Mouse (Mus musculus): Measurements from ENCODE around the gene Gpr183.

Gpr183 gene

GRCm38 (mm10) chr14:121936856-121937255 lies 28.1 kb downstream of the Gpr183 start:
- in situ Hi-C loops (cut with MboI; ENCODE audit: unreplicated experiment in 2 of 2): loop anchor here in 1 of 2 experiments (5.0 to 10.0 kb wide), 2 partner anchors 50 to 188 kb away; no protein-coding TSS in a partner anchor

- in situ Hi-C loops (cut with MboI; ENCODE audit: unreplicated experiment in 2 of 2): loop anchor here in 1 of 2 experiments (5.0 to 10.0 kb wide), 2 partner anchors 51 to 188 kb away; no protein-coding TSS in a partner anchor
Measured at GRCm38 (mm10) chr14:121936356-121936755, 28.6 kb downstream of the Gpr183 start.

DNA sequence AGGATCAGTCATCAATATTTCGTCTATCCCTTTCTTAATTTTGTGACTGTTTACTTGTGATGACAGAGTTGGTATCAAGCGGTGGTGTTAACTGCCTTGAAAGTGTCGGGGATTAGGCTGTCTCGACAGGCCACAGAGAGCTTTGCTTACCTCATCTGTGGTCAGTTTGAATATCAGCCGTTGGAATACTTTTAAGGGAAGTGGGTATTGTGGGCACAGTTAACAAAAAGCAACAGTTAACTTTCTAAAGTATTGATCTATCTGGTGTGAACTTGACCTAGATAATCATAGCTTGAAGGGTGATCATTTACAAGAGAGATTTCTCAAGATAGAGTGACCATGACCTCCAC lies 30.4 kb downstream of the Gpr183 start:
- in situ Hi-C loops (cut with MboI; ENCODE audit: unreplicated experiment in 2 of 2): loop anchor here (5.0 to 10.0 kb wide), 2 partner anchors 128 to 190 kb away; no protein-coding TSS in a partner anchor

DNA sequence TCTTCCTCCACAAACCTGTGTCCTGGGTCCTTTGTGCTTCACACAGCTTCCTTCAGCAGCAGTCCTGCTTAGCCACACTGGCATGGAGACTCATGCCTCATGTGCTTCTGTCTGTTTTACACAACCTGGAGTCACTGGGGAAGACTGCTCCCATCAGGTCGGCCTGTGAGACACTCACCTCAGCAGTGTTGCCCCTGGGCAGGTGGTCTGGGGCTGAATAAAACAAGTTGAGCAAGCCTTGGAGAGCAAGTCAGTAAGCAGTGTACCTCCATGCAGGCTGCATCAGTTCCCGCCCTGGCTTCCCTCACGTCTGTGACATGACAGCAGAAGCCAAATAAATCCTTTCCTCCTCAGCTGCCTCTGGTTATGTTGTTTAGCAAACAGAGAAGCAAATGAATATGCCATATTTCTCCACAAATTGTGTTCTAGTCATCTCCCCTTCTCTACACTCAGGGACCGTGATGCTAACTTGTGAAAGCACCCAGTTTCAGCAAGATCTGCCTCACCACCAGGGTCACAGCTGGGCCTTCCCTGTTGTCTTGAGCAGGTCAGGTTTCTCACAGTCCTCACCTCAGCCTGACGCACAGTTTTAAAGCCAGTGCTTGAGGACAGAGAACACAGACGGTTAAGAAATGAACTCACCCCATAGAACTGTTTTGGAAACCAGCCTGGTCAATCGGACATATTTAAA lies 30.9 kb downstream of the Gpr183 start:
- in situ Hi-C loops (cut with MboI; ENCODE audit: unreplicated experiment in 2 of 2): loop anchor here (5.0 to 10.0 kb wide), 2 partner anchors 128 to 191 kb away; no protein-coding TSS in a partner anchor

DNA sequence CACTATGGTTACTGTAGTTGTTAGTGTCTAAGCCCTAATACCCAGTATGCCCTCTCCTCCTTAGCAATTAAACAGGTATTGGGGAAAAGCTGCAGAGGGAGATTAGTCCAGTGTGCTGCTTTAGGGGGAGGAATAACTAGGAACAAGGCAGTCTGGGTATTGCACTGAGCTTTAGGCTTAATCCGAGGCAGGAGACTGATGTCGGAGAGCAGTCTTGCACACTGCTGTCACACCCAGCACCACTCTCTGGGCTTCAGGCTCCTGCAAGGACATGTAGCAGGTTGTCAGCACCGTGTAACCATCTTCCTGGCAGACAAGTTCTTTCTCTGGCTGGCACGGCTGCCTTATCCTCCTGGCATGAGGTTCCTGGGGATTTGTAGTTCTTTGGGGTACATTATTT lies 32.8 kb downstream of the Gpr183 start:
- in situ Hi-C loops (cut with MboI; ENCODE audit: unreplicated experiment in 2 of 2): loop anchor here (5.0 to 10.0 kb wide), 2 partner anchors 130 to 193 kb away; no protein-coding TSS in a partner anchor

- in situ Hi-C loops (cut with MboI; ENCODE audit: unreplicated experiment in 2 of 2): loop anchor here (5.0 to 10.0 kb wide), 2 partner anchors 131 to 193 kb away; no protein-coding TSS in a partner anchor
Measured at GRCm38 (mm10) chr14:121931594-121931993, 33.4 kb downstream of the Gpr183 start.

GRCm38 (mm10) chr14:121930731-121931383 lies 34.1 kb downstream of the Gpr183 start:
- in situ Hi-C loops (cut with MboI; ENCODE audit: unreplicated experiment in 2 of 2): loop anchor here (5.0 to 10.0 kb wide), 2 partner anchors 131 to 194 kb away; no protein-coding TSS in a partner anchor

DNA sequence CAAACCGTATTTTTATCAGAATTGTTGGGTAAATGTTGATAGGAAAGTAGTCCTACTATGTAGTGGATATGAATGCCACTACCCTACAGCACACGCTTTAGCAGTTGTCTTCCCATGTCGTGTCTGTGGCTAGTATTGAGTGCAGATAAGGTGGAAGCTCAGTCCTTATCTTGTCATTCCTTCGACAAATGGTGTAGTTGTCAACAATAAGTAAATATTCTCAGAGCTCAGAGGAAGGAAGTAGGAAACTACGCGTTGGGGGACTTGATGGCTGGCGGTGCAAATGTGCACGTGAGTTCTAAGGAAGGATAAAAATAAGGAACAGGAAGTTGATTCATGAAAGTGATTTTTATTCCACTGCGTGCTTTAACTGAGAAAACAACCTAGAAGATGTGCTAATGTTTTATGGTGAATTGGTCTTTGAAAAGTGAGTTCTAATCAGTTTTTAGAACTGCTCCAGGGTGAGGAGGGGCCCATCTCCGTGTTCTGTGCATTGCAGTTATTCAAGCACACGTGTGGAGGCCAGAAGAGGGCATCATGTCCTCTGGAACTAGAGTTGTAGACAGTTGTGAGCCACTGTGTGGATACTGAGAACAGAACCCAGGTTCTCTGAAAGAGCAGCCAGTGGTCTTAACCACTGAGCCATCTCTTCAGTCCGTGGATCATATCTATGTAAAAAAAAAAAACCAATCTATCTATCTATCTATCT lies 35.6 kb downstream of the Gpr183 start:
- in situ Hi-C loops (cut with MboI; ENCODE audit: unreplicated experiment in 2 of 2): loop anchor here in 1 of 2 experiments (5.0 kb wide), 1 partner anchor 198 kb away; no protein-coding TSS in a partner anchor

DNA sequence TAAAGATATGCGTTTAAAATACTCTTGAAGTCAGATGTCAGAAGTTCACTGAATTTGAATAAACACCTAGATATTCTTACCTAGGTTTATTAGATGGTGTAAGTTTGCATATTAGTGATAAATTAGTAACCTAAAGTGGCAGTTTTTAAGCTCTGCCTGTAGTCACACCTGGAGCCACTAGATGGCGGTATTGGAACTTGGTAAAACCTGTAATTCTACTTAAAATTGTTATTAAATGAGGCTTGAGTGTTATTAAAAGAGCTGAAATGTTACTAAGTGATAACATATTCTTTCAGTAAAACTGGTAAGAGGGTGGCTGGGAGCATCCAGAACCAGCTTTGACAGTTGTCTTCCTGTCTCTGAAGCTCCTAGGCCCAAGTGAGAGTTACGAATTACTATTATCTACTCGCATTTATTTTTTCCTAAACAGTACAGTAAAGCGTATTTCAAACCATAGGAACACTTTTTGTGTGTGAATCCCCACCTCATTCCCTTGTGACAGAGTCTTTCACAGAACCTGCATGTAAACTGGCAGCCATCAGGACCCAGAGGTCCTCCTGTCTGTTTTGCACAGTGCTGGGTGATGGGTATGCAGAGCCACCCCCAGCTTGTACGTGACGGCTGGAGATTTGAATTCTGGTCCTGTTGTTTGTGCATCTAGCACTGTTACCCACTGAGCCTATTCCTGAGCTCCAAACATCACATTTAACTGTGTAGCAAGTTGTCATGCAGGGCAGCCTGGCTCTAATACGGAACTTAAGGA lies 36.4 kb downstream of the Gpr183 start:
- in situ Hi-C loops (cut with MboI; ENCODE audit: unreplicated experiment in 2 of 2): loop anchor here in 1 of 2 experiments (5.0 kb wide), 1 partner anchor 199 kb away; no protein-coding TSS in a partner anchor

DNA sequence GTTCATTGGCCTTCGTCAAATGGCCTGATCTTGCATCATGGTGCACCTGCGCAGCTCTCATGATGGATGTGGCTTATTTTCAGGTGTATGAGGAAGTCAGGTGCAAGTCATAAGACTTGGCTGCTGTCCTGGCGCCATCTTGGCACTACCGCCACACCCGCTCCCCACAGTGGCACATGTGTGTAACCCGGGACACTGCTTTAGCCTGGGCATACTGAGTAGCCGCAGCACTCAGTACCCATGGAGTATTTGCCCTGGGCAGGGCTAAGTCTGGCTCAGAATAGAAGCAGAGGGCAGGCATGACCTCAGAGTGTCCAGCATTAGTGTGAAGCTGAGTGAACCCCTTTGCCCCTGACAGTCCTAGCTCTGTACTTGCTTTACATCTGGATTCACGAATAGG lies 37.5 kb downstream of the Gpr183 start:
- in situ Hi-C loops (cut with MboI; ENCODE audit: unreplicated experiment in 2 of 2): loop anchor here in 1 of 2 experiments (5.0 kb wide), 1 partner anchor 200 kb away; no protein-coding TSS in a partner anchor

DNA sequence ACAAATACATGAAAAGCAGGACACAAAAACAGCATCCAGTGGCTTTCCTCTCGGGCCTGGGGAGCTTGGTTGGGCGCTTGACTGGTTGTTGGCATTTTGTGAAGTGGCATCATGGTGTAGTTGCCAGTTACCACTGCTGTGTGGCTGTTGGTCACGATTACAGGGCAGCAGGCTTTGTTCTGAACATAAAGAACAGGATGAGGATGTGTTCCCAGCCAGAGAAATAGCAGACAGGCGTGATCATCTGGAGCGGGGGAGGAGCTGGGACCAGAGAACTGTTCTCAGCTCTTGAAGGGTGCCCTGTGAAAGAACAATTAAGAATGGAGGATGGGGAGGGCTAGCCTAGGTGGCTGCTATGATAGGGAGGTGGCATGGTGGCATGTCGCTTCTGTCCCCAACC lies 38.1 kb downstream of the Gpr183 start:
- in situ Hi-C loops (cut with MboI; ENCODE audit: unreplicated experiment in 2 of 2): loop anchor here in 1 of 2 experiments (5.0 kb wide), 1 partner anchor 200 kb away; no protein-coding TSS in a partner anchor

- in situ Hi-C loops (cut with MboI; ENCODE audit: unreplicated experiment in 2 of 2): loop anchor here (5.0 kb wide), 2 partner anchors 58 to 202 kb away; no protein-coding TSS in a partner anchor
Measured at GRCm38 (mm10) chr14:121924876-121925275, 40.1 kb downstream of the Gpr183 start.

GRCm38 (mm10) chr14:121922731-121923130 lies 42.3 kb downstream of the Gpr183 start:
- in situ Hi-C loops (cut with MboI; ENCODE audit: unreplicated experiment in 2 of 2): loop anchor here (5.0 kb wide), 1 partner anchor 55 kb away; no protein-coding TSS in a partner anchor

GRCm38 (mm10) chr14:121922016-121922415 lies 43.0 kb downstream of the Gpr183 start:
- in situ Hi-C loops (cut with MboI; ENCODE audit: unreplicated experiment in 2 of 2): loop anchor here (5.0 kb wide), 1 partner anchor 55 kb away; no protein-coding TSS in a partner anchor

GRCm38 (mm10) chr14:121920511-121921124 lies 44.4 kb downstream of the Gpr183 start:
- in situ Hi-C loops (cut with MboI; ENCODE audit: unreplicated experiment in 2 of 2): loop anchor here (5.0 kb wide), 1 partner anchor 53 kb away; no protein-coding TSS in a partner anchor

GRCm38 (mm10) chr14:121919752-121920151 lies 45.2 kb downstream of the Gpr183 start:
- in situ Hi-C loops (cut with MboI; ENCODE audit: unreplicated experiment in 2 of 2): loop anchor here (5.0 kb wide), 1 partner anchor 52 kb away; no protein-coding TSS in a partner anchor

- in situ Hi-C loops (cut with MboI; ENCODE audit: unreplicated experiment in 2 of 2): no loop called here
Measured at GRCm38 (mm10) chr14:121918266-121918665, 46.7 kb downstream of the Gpr183 start.

GRCm38 (mm10) chr14:121916311-121917094 lies 48.5 kb downstream of the Gpr183 start:
- in situ Hi-C loops (cut with MboI; ENCODE audit: unreplicated experiment in 2 of 2): no loop called here

Measured in v-Abl transformed pro-B cells (cell line).